Mouse (Mus musculus): ENCODE data around the gene Arhgap35. TPM values are rescaled to one million over a fixed set of nuclear protein-coding genes. Genes with fewer than 3 reads are reported as not detected.

The Arhgap35 gene
- polyA plus RNA-seq, 1 experiment from 2014 or later, result 3.8 TPM

- Histone ChIP-seq H3K27ac (replicated peaks) (no peak overlapping the region), H3K4me2 (replicated peaks; ENCODE audit: low read depth) (no peak overlapping the region), H3K9me3 (ENCODE audit: control insufficient read depth, low read length) (no peaks in the 10 kb centered on the region), H3K4me3 (ENCODE audit: low read depth, low read length) (no peak overlapping the region), H3K9ac (ENCODE audit: low read length) (no peak overlapping the region), H3K27me3 (ENCODE audit: control insufficient read depth, insufficient read depth, low read length) (no peaks in the 10 kb centered on the region), H3K4me1 (replicated peaks; ENCODE audit: control insufficient read depth, insufficient read depth) (no peaks in the 10 kb centered on the region), H3K36me3 (ENCODE audit: control insufficient read depth, insufficient read depth, low read length) (no peaks in the 10 kb centered on the region; the same call in 1 of the 2 replicates)
- WGBS, result 80% methylated on average over 5 of the region's 5 CpGs
- no peak for DNase-seq (ENCODE audit: low spot score)
- TF ChIP-seq EP300 (optimal IDR thresholded peaks at IDR 0.05) (no peak), CTCF (IDR thresholded peaks at IDR 0.05; ENCODE audit: low read depth) (no peak)
- ATAC-seq (ENCODE audit: low FRiP score, low TSS enrichment), result no peak
Observed at GRCm38 (mm10) chr7:16537220-16537903, 77.4 kb downstream of the Arhgap35 start.

GRCm38 (mm10) chr7:16525995-16526394, 88.8 kb downstream of the Arhgap35 start:
- Histone ChIP-seq H3K4me2 (replicated peaks; ENCODE audit: low read depth) (no peak overlapping the region), H3K9me3 (ENCODE audit: control insufficient read depth, low read length) (no peaks in the 10 kb centered on the region), H3K9ac (ENCODE audit: low read length) (no peak overlapping the region), H3K4me1 (replicated peaks; ENCODE audit: control insufficient read depth, insufficient read depth) (no peaks in the 10 kb centered on the region), H3K36me3 (ENCODE audit: control insufficient read depth, insufficient read depth, low read length) (no peaks in the 10 kb centered on the region), H3K27ac (replicated peaks) (no peak overlapping the region), H3K27me3 (ENCODE audit: control insufficient read depth, insufficient read depth, low read length) (no peaks in the 10 kb centered on the region), H3K4me3 (ENCODE audit: low read depth, low read length) (no peak overlapping the region)
- 50% methylated on average over 2 of the region's 2 CpGs for WGBS
- DNase-seq (ENCODE audit: low spot score) (no peak), ATAC-seq (ENCODE audit: low FRiP score, low TSS enrichment) (no peak)
- TF ChIP-seq CTCF (IDR thresholded peaks at IDR 0.05; ENCODE audit: low read depth), result no peak
- TF ChIP-seq EP300 (optimal IDR thresholded peaks at IDR 0.05), result no peak

GRCm38 (mm10) chr7:16525448-16525847, 89.3 kb downstream of the Arhgap35 start:
- DNase-seq (ENCODE audit: low spot score), result no peak
- WGBS, result 71% methylated on average over 3 of the region's 3 CpGs

GRCm38 (mm10) chr7:16524308-16524707, 90.5 kb downstream of the Arhgap35 start:
- H3K4me2 ChIP-seq (replicated peaks; ENCODE audit: low read depth), result no peak overlapping the region
- no peak overlapping the region for H3K27ac ChIP-seq (replicated peaks)
- no peaks in the 10 kb centered on the region for H3K36me3 ChIP-seq (ENCODE audit: control insufficient read depth, insufficient read depth, low read length)
- H3K4me3 ChIP-seq (ENCODE audit: low read depth, low read length), result no peak overlapping the region
- H3K4me1 ChIP-seq (replicated peaks; ENCODE audit: control insufficient read depth, insufficient read depth), result no peaks in the 10 kb centered on the region
- H3K9me3 ChIP-seq (ENCODE audit: control insufficient read depth, low read length), result no peaks in the 10 kb centered on the region
- H3K9ac ChIP-seq (ENCODE audit: low read length), result no peak overlapping the region
- WGBS, result 51% methylated on average over 2 of the region's 2 CpGs
- no peak for TF ChIP-seq CTCF (IDR thresholded peaks at IDR 0.05; ENCODE audit: low read depth)
- TF ChIP-seq EP300 (optimal IDR thresholded peaks at IDR 0.05), result no peak
- no peaks in the 10 kb centered on the region for H3K27me3 ChIP-seq (ENCODE audit: control insufficient read depth, insufficient read depth, low read length)
- DNase-seq (ENCODE audit: low spot score) (no peak), ATAC-seq (ENCODE audit: low FRiP score, low TSS enrichment) (no peak)

More at GRCm38 (mm10) chr7:16525448-16525847, 89.3 kb downstream of the Arhgap35 start:
- TF ChIP-seq CTCF (IDR thresholded peaks at IDR 0.05; ENCODE audit: low read depth) (no peak), EP300 (optimal IDR thresholded peaks at IDR 0.05) (no peak)
- Histone ChIP-seq H3K9ac (ENCODE audit: low read length) (no peak overlapping the region), H3K4me1 (replicated peaks; ENCODE audit: control insufficient read depth, insufficient read depth) (no peaks in the 10 kb centered on the region), H3K4me2 (replicated peaks; ENCODE audit: low read depth) (no peak overlapping the region), H3K9me3 (ENCODE audit: control insufficient read depth, low read length) (no peaks in the 10 kb centered on the region), H3K27me3 (ENCODE audit: control insufficient read depth, insufficient read depth, low read length) (no peaks in the 10 kb centered on the region), H3K36me3 (ENCODE audit: control insufficient read depth, insufficient read depth, low read length) (no peaks in the 10 kb centered on the region), H3K4me3 (ENCODE audit: low read depth, low read length) (no peak overlapping the region), H3K27ac (replicated peaks) (no peak overlapping the region)
- ATAC-seq (ENCODE audit: low FRiP score, low TSS enrichment), result no peak

GRCm38 (mm10) chr7:16519310-16519709, 95.5 kb downstream of the Arhgap35 start:
- Histone ChIP-seq H3K4me3 (ENCODE audit: low read depth, low read length) (no peak overlapping the region), H3K4me1 (replicated peaks; ENCODE audit: control insufficient read depth, insufficient read depth) (no peaks in the 10 kb centered on the region), H3K36me3 (ENCODE audit: control insufficient read depth, insufficient read depth, low read length) (no peaks in the 10 kb centered on the region), H3K27me3 (ENCODE audit: control insufficient read depth, insufficient read depth, low read length) (no peaks in the 10 kb centered on the region), H3K9me3 (ENCODE audit: control insufficient read depth, low read length) (no peaks in the 10 kb centered on the region), H3K4me2 (replicated peaks; ENCODE audit: low read depth) (no peak overlapping the region), H3K9ac (ENCODE audit: low read length) (no peak overlapping the region), H3K27ac (replicated peaks) (no peak overlapping the region)
- no peak for ATAC-seq (ENCODE audit: low FRiP score, low TSS enrichment)
- 97% methylated on average over 2 of the region's 2 CpGs for WGBS
- DNase-seq (ENCODE audit: low spot score), result no peak
- TF ChIP-seq CTCF (IDR thresholded peaks at IDR 0.05; ENCODE audit: low read depth) (no peak), EP300 (optimal IDR thresholded peaks at IDR 0.05) (no peak)

- TF ChIP-seq EP300 (optimal IDR thresholded peaks at IDR 0.05), result no peak
- no peak for TF ChIP-seq CTCF (IDR thresholded peaks at IDR 0.05; ENCODE audit: low read depth)
- Histone ChIP-seq H3K4me2 (replicated peaks; ENCODE audit: low read depth) (no peak overlapping the region), H3K36me3 (ENCODE audit: control insufficient read depth, insufficient read depth, low read length) (no peaks in the 10 kb centered on the region), H3K9me3 (ENCODE audit: control insufficient read depth, low read length) (no peaks in the 10 kb centered on the region), H3K9ac (ENCODE audit: low read length) (no peak overlapping the region), H3K4me3 (ENCODE audit: low read depth, low read length) (no peak overlapping the region), H3K27me3 (ENCODE audit: control insufficient read depth, insufficient read depth, low read length) (no peaks in the 10 kb centered on the region), H3K27ac (replicated peaks) (no peak overlapping the region), H3K4me1 (replicated peaks; ENCODE audit: control insufficient read depth, insufficient read depth) (no peaks in the 10 kb centered on the region)
- no peak for ATAC-seq (ENCODE audit: low FRiP score, low TSS enrichment)
- 93% methylated on average over 5 of the region's 5 CpGs for WGBS
- no peak for DNase-seq (ENCODE audit: low spot score)
Observed at GRCm38 (mm10) chr7:16517198-16517597, 97.6 kb downstream of the Arhgap35 start.

Data from stomach, postnatal 0 days (tissue).